Mouse (Mus musculus): ENCODE results near the gene Kazn. TPM values are rescaled to one million over a fixed set of nuclear protein-coding genes. Genes with fewer than 3 reads are reported as not detected.

The Kazn gene
- polyA plus RNA-seq, 1 experiment from 2014 or later, result 18.3 TPM

- Histone ChIP-seq H3K4me2 (no peak overlapping the region), H3K9ac (no peak overlapping the region), H3K36me3 (ENCODE audit: poor library complexity, severe bottlenecking) (peaks cover 43% of the 10 kb centered on the region), H3K27me3 (no peaks in the 10 kb centered on the region), H3K27ac (no peak overlapping the region), H3K4me1 (no peaks in the 10 kb centered on the region), H3K4me3 (no peak overlapping the region), H3K9me3 (replicated peaks) (no peaks in the 10 kb centered on the region)
- ATAC-seq, result no peak
- WGBS, result 76% methylated on average over 8 of the region's 8 CpGs
Observed at GRCm38 (mm10) chr4:142152733-142153422, 86.3 kb downstream of the Kazn start.

- Histone ChIP-seq H3K9ac (no peak overlapping the region), H3K9me3 (replicated peaks) (no peaks in the 10 kb centered on the region), H3K36me3 (ENCODE audit: poor library complexity, severe bottlenecking) (peaks cover 60% of the 10 kb centered on the region), H3K4me2 (no peak overlapping the region), H3K27ac (no peak overlapping the region), H3K4me3 (no peak overlapping the region), H3K4me1 (no peaks in the 10 kb centered on the region), H3K27me3 (no peaks in the 10 kb centered on the region)
- no peak for ATAC-seq
- WGBS, result 79% methylated on average over 2 of the region's 2 CpGs
Observed at GRCm38 (mm10) chr4:142150086-142150485, 89.1 kb downstream of the Kazn start.

GRCm38 (mm10) chr4:142149202-142149601, 90.0 kb downstream of the Kazn start:
- no peak overlapping the region for H3K4me2 ChIP-seq
- peaks cover 63% of the 10 kb centered on the region for H3K36me3 ChIP-seq (ENCODE audit: poor library complexity, severe bottlenecking)
- no peak for ATAC-seq
- H3K9me3 ChIP-seq (replicated peaks), result no peaks in the 10 kb centered on the region
- H3K4me3 ChIP-seq, result no peak overlapping the region
- H3K27ac ChIP-seq, result no peak overlapping the region
- H3K27me3 ChIP-seq, result no peaks in the 10 kb centered on the region
- no peak overlapping the region for H3K9ac ChIP-seq
- H3K4me1 ChIP-seq, result no peaks in the 10 kb centered on the region
- 69% methylated on average over 9 of the region's 9 CpGs for WGBS

GRCm38 (mm10) chr4:142147671-142148070, 91.5 kb downstream of the Kazn start:
- Histone ChIP-seq H3K9ac (no peak overlapping the region), H3K36me3 (ENCODE audit: poor library complexity, severe bottlenecking) (peaks cover 68% of the 10 kb centered on the region), H3K9me3 (replicated peaks) (no peaks in the 10 kb centered on the region), H3K27ac (no peak overlapping the region), H3K4me3 (no peak overlapping the region), H3K4me2 (no peak overlapping the region), H3K4me1 (no peaks in the 10 kb centered on the region), H3K27me3 (no peaks in the 10 kb centered on the region)
- 97% methylated on average over 10 of the region's 10 CpGs for WGBS
- no peak for ATAC-seq

- Histone ChIP-seq H3K4me3 (no peak overlapping the region), H3K27me3 (no peaks in the 10 kb centered on the region), H3K36me3 (ENCODE audit: poor library complexity, severe bottlenecking) (peaks cover 66% of the 10 kb centered on the region), H3K27ac (no peak overlapping the region), H3K4me2 (no peak overlapping the region), H3K4me1 (no peaks in the 10 kb centered on the region), H3K9me3 (replicated peaks) (no peaks in the 10 kb centered on the region), H3K9ac (no peak overlapping the region)
- ATAC-seq, result no peak
- 47% methylated on average over 5 of the region's 5 CpGs for WGBS
Observed at GRCm38 (mm10) chr4:142144096-142144495, 95.1 kb downstream of the Kazn start.

- no peak overlapping the region for H3K4me2 ChIP-seq
- WGBS, result 86% methylated on average over 6 of the region's 6 CpGs
- ATAC-seq, result no peak
- no peak overlapping the region for H3K9ac ChIP-seq
- H3K4me3 ChIP-seq, result no peak overlapping the region
- H3K27ac ChIP-seq, result no peak overlapping the region
- no peaks in the 10 kb centered on the region for H3K9me3 ChIP-seq (replicated peaks)
- peaks cover 7% of the 10 kb centered on the region for H3K4me1 ChIP-seq
- peaks cover 58% of the 10 kb centered on the region for H3K36me3 ChIP-seq (ENCODE audit: poor library complexity, severe bottlenecking)
- no peaks in the 10 kb centered on the region for H3K27me3 ChIP-seq
Observed at GRCm38 (mm10) chr4:142143290-142143689, 95.9 kb downstream of the Kazn start.

- no peak overlapping the region for H3K4me3 ChIP-seq
- ATAC-seq, result no peak
- H3K36me3 ChIP-seq (ENCODE audit: poor library complexity, severe bottlenecking), result peaks cover 28% of the 10 kb centered on the region
- peaks cover 10% of the 10 kb centered on the region for H3K4me1 ChIP-seq
- H3K27me3 ChIP-seq, result no peaks in the 10 kb centered on the region
- no peak overlapping the region for H3K9ac ChIP-seq
- H3K4me2 ChIP-seq, result no peak overlapping the region
- H3K27ac ChIP-seq, result no peak overlapping the region
- no peaks in the 10 kb centered on the region for H3K9me3 ChIP-seq (replicated peaks)
- WGBS, result 83% methylated on average over 5 of the region's 5 CpGs
Observed at GRCm38 (mm10) chr4:142139729-142140128, 99.5 kb downstream of the Kazn start.

- no peak for ATAC-seq
- Histone ChIP-seq H3K9ac (no peak overlapping the region), H3K4me3 (no peak overlapping the region), H3K27ac (peak overlapping the region; percentile 27; the same call in 1 of the 2 replicates), H3K9me3 (replicated peaks) (no peaks in the 10 kb centered on the region), H3K4me1 (peaks cover 10% of the 10 kb centered on the region), H3K4me2 (no peak overlapping the region), H3K36me3 (ENCODE audit: poor library complexity, severe bottlenecking) (peaks cover 23% of the 10 kb centered on the region; the same call in 1 of the 2 replicates), H3K27me3 (no peaks in the 10 kb centered on the region)
- WGBS, result 9% methylated on average over 9 of the region's 9 CpGs
Observed at GRCm38 (mm10) chr4:142138356-142139099, 100.7 kb downstream of the Kazn start.

- no peaks in the 10 kb centered on the region for H3K27me3 ChIP-seq
- no peak overlapping the region for H3K4me3 ChIP-seq
- peaks cover 7% of the 10 kb centered on the region; the same call in 1 of the 2 replicates for H3K36me3 ChIP-seq (ENCODE audit: poor library complexity, severe bottlenecking)
- 83% methylated on average over 10 of the region's 10 CpGs for WGBS
- no peak overlapping the region for H3K4me2 ChIP-seq
- no peak overlapping the region for H3K27ac ChIP-seq
- ATAC-seq, result no peak
- no peaks in the 10 kb centered on the region for H3K9me3 ChIP-seq (replicated peaks)
- no peak overlapping the region for H3K9ac ChIP-seq
- peaks cover 10% of the 10 kb centered on the region for H3K4me1 ChIP-seq
Observed at GRCm38 (mm10) chr4:142136766-142137503, 102.3 kb downstream of the Kazn start.

- no peak overlapping the region for H3K9ac ChIP-seq
- ATAC-seq, result no peak
- H3K27ac ChIP-seq, result no peak overlapping the region
- 91% methylated on average over 2 of the region's 2 CpGs for WGBS
- H3K9me3 ChIP-seq (replicated peaks), result no peaks in the 10 kb centered on the region
- peaks cover 13% of the 10 kb centered on the region for H3K4me1 ChIP-seq
- H3K4me3 ChIP-seq, result no peak overlapping the region
- no peaks in the 10 kb centered on the region for H3K27me3 ChIP-seq
- no peaks in the 10 kb centered on the region for H3K36me3 ChIP-seq (ENCODE audit: poor library complexity, severe bottlenecking)
- no peak overlapping the region for H3K4me2 ChIP-seq
Observed at GRCm38 (mm10) chr4:142135515-142135914, 103.7 kb downstream of the Kazn start.

GRCm38 (mm10) chr4:142130162-142130561, 109.0 kb downstream of the Kazn start:
- 53% methylated on average over 5 of the region's 5 CpGs for WGBS
- ATAC-seq, result peak; percentile 36; the same call in 1 of the 2 replicates
- H3K9ac ChIP-seq, result no peak overlapping the region
- H3K4me2 ChIP-seq, result no peak overlapping the region
- H3K9me3 ChIP-seq (replicated peaks), result no peaks in the 10 kb centered on the region
- no peaks in the 10 kb centered on the region for H3K27me3 ChIP-seq
- peak overlapping the region; percentile 15 for H3K27ac ChIP-seq
- peaks cover 9% of the 10 kb centered on the region for H3K4me1 ChIP-seq
- H3K36me3 ChIP-seq (ENCODE audit: poor library complexity, severe bottlenecking), result no peaks in the 10 kb centered on the region
- H3K4me3 ChIP-seq, result no peak overlapping the region

- no peaks in the 10 kb centered on the region for H3K27me3 ChIP-seq
- no peaks in the 10 kb centered on the region for H3K9me3 ChIP-seq (replicated peaks)
- H3K4me1 ChIP-seq, result peaks cover 9% of the 10 kb centered on the region
- no peak overlapping the region for H3K4me2 ChIP-seq
- no peak overlapping the region for H3K4me3 ChIP-seq
- H3K27ac ChIP-seq, result no peak overlapping the region
- no peaks in the 10 kb centered on the region for H3K36me3 ChIP-seq (ENCODE audit: poor library complexity, severe bottlenecking)
- H3K9ac ChIP-seq, result no peak overlapping the region
- no peak for ATAC-seq
- WGBS, result 89% methylated on average over 6 of the region's 6 CpGs
Observed at GRCm38 (mm10) chr4:142127275-142127788, 111.9 kb downstream of the Kazn start.

Data from forebrain, embryonic 13.5 days (tissue).